Mouse (Mus musculus) thymus, postnatal 36 days (tissue): ENCODE measurements around the gene Gm21304.
"Not testable (repeated sequence)": the region's sequence is repeated elsewhere in the genome, so short reads cannot be mapped to it uniquely, and the experiment has no call there.

Experiments used
- DNase-seq, 2 experiments: peaks; one replicate each; pipeline ENCODE4 v3.0.0; 2022; ENCODE audit warnings: mixed read lengths in 2 of 2

Gm21304 gene

DNA sequence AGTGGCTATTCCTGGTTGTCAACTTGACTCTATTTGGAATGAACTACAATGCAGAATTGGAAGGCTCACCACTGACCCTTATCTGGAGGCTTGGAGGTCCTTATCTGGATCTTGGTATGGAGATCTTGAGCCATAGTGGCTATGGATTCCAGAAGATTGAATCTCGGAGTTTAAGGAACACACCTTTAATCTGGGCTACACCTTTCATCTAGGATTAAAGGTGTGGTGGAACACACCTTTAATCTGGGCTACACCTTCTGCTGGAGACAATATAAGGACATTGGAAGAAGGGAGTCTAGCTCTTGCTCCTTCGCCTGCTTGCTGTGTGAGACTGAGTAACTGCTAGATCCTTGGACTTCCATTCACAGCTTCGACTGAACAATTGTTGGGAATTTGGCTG, at the start of gene Gm21304:
TSS of gene Gm21304 (plus strand) at position 301 of the 400 bp plus-strand sequence.
- DNase-seq, result not testable (repeated sequence)

DNA sequence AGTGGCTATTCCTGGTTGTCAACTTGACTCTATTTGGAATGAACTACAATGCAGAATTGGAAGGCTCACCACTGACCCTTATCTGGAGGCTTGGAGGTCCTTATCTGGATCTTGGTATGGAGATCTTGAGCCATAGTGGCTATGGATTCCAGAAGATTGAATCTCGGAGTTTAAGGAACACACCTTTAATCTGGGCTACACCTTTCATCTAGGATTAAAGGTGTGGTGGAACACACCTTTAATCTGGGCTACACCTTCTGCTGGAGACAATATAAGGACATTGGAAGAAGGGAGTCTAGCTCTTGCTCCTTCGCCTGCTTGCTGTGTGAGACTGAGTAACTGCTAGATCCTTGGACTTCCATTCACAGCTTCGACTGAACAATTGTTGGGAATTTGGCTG, 25.6 kb upstream of the Gm21304 start, which contains the start of gene Gm21293:
TSS of gene Gm21293 (plus strand) at position 301 of the 400 bp plus-strand sequence.
- DNase-seq, result not testable (repeated sequence)

DNA sequence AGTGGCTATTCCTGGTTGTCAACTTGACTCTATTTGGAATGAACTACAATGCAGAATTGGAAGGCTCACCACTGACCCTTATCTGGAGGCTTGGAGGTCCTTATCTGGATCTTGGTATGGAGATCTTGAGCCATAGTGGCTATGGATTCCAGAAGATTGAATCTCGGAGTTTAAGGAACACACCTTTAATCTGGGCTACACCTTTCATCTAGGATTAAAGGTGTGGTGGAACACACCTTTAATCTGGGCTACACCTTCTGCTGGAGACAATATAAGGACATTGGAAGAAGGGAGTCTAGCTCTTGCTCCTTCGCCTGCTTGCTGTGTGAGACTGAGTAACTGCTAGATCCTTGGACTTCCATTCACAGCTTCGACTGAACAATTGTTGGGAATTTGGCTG, 17.1 kb upstream of the Gm21304 start, which contains the start of gene Gm6763:
TSS of gene Gm6763 (plus strand) at position 301 of the 400 bp plus-strand sequence.
- not testable (repeated sequence) for DNase-seq

DNA sequence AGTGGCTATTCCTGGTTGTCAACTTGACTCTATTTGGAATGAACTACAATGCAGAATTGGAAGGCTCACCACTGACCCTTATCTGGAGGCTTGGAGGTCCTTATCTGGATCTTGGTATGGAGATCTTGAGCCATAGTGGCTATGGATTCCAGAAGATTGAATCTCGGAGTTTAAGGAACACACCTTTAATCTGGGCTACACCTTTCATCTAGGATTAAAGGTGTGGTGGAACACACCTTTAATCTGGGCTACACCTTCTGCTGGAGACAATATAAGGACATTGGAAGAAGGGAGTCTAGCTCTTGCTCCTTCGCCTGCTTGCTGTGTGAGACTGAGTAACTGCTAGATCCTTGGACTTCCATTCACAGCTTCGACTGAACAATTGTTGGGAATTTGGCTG, 8.6 kb upstream of the Gm21304 start, which contains the start of gene Gm8764:
TSS of gene Gm8764 (plus strand) at position 301 of the 400 bp plus-strand sequence.
- DNase-seq, result not testable (repeated sequence)

DNA sequence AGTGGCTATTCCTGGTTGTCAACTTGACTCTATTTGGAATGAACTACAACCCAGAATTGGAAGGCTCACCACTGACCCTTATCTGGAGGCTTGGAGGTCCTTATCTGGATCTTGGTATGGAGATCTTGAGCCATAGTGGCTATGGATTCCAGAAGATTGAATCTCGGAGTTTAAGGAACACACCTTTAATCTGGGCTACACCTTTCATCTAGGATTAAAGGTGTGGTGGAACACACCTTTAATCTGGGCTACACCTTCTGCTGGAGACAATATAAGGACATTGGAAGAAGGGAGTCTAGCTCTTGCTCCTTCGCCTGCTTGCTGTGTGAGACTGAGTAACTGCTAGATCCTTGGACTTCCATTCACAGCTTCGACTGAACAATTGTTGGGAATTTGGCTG, 8.4 kb downstream of the Gm21304 start, which contains the start of gene Gm21312:
TSS of gene Gm21312 (plus strand) at position 301 of the 400 bp plus-strand sequence.
- DNase-seq, result not testable (repeated sequence)

DNA sequence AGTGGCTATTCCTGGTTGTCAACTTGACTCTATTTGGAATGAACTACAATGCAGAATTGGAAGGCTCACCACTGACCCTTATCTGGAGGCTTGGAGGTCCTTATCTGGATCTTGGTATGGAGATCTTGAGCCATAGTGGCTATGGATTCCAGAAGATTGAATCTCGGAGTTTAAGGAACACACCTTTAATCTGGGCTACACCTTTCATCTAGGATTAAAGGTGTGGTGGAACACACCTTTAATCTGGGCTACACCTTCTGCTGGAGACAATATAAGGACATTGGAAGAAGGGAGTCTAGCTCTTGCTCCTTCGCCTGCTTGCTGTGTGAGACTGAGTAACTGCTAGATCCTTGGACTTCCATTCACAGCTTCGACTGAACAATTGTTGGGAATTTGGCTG, 16.9 kb downstream of the Gm21304 start, which contains the start of gene Gm20765:
TSS of gene Gm20765 (plus strand) at position 301 of the 400 bp plus-strand sequence.
- not testable (repeated sequence) for DNase-seq

DNA sequence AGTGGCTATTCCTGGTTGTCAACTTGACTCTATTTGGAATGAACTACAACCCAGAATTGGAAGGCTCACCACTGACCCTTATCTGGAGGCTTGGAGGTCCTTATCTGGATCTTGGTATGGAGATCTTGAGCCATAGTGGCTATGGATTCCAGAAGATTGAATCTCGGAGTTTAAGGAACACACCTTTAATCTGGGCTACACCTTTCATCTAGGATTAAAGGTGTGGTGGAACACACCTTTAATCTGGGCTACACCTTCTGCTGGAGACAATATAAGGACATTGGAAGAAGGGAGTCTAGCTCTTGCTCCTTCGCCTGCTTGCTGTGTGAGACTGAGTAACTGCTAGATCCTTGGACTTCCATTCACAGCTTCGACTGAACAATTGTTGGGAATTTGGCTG, 25.4 kb downstream of the Gm21304 start, which contains the start of gene Gm4340:
TSS of gene Gm4340 (plus strand) at position 301 of the 400 bp plus-strand sequence.
- not testable (repeated sequence) for DNase-seq

DNA sequence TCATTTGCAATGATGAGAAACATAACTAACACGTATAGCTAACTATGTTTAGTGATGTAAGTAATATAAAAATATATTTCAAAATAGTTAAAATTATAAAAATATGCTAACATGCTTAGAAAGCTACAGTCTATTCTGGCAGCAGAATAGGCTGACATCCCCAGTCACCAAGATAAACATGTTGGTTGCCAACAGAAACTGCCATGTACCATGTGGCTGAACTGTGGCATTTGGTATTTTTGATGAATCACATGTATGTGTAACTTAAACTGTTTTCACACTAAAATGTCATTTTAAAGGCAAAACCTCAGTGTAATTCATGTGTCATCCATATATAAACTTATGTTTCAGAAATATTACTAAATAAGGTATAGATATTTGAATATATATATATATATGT, 41.3 kb downstream of the Gm21304 start:
- no peak for DNase-seq

DNA sequence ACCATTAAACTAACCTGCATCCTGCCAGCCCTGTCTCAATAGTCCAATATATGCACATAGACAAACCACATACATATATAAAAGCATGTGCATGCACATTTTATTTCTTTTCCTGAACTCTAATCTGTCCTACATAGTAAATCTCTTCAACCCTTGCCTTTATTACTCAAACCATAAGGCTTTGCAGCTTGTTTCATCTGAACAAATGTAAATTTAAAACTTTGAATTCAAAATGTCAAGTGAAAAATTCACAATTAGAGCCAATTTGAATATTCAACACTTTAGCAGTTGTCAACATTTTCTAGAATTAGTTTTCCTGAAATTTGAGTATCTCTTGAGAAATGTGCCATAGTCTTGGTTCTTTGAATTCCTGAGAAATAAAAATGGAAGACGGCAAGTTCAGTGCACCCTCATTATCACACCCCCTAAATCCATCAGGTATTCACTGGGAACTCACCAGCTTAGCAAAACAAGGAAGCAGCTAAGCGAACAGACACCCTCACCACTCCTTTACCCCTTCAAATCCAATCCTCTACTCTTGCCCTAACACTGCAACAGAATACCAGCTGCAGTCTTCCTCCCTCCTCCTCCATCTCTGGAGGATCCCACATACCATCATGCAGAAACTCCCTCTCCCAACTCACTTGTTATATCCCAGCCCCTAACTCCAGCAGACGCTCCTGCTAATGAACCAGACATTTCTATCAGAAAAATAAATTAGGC, 42.1 kb downstream of the Gm21304 start:
- DNase-seq, result no peak

DNA sequence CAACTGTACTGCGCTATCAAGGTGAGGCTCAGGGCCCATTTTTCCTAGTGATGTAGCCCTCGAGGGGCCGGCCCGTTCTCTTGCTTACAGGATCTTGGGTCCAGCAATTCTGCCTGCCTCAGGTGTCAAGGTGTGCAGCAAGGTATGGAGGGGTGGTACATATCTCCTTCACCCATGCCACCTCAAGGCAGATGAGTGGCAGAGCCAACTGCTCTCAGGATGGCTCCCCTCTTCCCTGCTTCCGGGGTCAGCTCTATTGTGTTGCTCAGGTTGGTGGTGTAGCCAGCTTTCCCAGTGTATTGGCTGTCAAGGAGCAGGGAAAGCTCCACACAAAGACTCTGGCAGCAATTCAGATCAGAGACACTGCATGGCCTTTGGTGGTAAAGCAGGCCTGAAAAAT, 46.2 kb downstream of the Gm21304 start:
- DNase-seq, result no peak
